Mouse (Mus musculus): ENCODE measurements at regions not wholly inside any gene's neighbourhood (a gene's known extent, or its start where the extent isn't known, plus 50 kb on each side); places are given as distances from the start of the nearest gene placed in this dataset.
A peak's percentile ranks its signal among the peaks of the same experiment; 100 is the strongest.

DNA sequence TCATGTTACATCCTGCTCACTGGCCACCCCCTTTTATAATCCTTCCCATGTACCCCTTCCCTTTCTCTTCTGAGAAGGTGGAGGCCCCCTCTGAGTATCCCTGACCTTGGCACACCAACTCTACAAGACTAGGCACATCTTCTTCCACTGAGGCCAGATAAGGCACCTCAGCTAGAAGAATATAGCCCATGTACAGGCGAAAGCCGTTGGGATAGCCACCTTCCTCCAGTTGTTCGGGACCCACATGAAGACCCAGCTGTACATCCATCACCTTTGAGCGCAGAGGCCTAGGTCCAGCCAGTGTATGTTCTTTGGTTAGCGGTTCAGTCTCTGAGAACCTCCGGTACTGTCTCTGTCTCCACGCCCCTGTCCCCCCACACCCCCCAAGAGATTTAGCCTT, 189.9 kb downstream of the Spry2 start:
- no peak for DNase-seq

DNA sequence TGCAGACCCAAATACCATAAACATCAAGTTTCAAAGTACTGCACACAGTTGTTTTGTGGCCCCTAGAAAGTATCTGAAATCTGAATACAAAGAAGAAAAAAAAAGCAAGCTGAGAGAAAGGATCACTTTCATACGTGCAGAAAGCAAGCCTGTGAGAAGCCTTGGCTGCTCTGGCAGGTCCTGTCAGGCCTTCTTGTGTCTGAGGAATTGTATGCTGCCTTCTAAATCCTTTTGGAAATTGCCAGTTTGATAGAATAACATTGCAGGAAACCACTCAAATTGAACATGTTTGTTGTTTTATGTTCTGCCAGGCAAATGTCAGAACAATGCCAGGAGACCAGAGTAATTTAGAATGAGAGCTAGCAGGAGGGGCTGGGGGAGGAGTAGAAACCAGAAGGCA, 198.0 kb downstream of the Spry2 start:
- no peak for DNase-seq

DNA sequence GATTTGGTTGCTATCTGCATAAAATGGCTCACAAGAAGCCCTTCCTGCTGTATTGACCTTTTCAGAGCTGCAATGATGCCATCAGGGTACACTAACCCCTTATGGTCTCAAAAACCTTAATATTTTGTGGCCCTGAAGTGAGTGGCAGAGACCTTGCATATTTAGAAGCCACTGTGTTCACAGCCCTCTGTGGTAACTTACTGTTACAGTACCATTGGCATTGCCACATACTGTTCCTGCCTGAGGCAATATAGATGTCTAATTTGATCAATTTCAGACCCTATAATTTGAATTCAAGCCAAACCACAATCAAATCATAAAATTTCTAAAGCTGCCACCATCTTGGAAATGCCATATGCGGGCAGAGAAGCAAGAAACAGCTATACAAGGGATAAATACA, 198.5 kb downstream of the Spry2 start:
- no peak for DNase-seq

DNA sequence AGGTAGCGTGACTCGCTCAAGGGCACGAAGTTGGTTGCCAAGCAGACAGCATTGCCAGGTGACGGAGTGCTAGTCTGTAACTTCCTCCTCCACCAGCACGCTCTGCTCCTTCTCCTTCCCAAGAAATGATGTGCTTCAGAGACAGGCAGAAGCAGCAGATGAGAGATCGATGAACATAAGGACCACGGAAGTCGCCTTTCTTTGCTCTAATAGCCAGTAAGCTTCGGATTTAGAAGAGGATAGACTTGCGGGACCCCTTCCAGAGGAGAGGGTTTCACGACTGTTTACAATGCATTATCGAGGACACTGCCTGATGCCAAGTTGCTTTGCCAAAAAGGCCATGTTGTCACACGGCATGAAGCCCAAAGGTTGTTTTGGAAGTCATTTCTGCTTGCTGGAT, 199.2 kb downstream of the Spry2 start:
- DNase-seq, result no peak

DNA sequence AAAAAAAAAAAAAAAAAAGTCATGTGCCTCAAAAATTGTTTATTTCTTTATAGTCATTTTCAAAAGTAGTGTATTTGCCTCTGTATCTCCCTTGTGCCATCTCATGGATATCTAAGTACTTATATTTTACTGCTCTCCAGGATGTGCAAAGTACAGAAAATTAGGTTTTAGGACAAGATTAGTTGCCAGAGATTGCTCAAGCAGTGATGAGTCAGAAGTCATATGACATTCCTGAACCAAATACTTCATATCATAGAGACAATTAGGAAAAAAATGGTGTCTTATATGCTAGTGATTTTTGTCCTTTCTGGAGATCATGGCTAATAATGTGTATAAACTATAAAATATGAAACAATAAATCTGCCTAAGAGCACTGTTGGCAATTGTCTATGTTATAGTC, 201.7 kb downstream of the Spry2 start:
- no peak for DNase-seq

DNA sequence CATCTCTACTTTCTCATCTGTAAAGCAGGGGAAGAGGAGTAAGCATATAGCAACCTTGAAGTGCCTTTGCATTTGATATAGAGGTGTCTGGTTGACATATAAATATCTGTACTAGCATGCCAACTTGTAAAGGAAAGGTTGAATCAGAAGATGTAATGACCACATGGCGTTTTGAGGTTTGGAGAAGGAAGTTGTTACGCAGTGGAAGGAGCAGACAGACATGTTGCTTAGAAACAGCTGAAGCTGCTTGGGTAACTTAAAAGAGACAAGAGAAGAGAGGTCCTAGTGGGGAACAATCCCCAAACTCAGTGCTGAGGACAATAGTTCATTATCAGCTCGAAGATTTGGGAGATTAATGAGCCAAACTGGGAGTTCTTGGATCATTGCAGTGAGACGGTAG, 202.9 kb downstream of the Spry2 start:
- no peak for DNase-seq

DNA sequence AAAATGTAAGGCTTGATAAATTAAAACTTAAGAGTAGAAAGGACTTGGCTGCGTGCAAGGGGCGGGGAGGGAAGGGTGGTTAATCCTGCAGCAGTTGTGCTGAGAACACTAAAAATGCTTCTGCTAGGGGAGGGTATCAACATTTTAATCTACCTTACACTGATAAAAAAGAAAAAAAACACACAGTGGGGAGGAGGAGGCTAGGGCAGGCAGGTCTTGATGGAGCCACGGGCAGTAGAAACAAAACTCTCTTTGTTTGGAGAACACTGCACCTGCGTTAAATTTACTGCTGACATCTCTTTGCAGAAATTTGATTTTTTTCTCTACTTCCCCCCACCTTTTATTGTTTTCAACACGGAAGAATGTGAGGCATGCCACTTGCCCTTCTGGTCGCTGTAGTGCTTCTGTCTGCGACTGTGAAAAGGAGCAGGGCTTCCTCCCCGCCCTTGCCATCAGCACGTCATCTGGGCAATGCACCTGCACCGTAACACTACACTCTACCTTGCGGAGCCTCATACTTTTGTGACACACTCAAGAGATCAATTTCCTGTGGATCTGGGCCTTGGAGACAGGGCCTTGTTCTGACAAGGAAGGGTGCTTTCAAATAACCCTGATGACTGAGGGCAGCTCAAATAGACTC, 211.7 kb downstream of the Spry2 start:
- no peak for DNase-seq

DNA sequence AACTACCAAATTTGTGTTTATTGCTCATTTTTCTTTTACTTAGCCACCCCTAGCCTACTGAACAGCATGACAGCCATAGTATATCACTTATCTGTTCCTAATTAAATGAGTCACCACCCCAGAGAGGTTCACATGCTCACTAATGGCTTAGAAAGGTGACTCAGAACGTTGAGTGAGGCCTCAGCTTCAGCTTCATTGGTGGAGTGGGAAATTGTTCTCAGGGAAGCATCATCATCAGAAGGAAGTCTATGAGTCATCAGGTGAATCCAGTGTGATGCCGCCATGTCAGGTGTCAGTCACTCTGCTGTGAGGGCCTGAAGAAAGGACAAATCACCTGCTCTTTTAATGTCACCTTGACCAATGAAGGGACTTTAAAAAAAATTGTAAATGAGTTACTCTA, 212.3 kb downstream of the Spry2 start:
- no peak for DNase-seq

DNA sequence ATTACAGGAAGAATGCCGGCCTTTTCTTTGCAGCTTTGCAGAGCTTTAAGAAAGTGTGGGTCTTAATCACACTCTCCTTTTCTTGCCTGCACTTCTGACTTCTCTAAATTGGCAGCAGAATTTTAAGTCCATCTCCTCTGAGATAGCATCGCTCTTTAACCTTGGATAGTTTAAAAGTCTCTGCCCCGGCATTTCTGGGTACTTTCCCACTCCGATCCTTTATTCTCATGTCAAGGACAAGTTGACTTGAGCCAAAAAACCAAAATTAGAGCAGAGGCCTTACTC, 220.0 kb downstream of the Spry2 start:
- peak; percentile 13 for DNase-seq

DNA sequence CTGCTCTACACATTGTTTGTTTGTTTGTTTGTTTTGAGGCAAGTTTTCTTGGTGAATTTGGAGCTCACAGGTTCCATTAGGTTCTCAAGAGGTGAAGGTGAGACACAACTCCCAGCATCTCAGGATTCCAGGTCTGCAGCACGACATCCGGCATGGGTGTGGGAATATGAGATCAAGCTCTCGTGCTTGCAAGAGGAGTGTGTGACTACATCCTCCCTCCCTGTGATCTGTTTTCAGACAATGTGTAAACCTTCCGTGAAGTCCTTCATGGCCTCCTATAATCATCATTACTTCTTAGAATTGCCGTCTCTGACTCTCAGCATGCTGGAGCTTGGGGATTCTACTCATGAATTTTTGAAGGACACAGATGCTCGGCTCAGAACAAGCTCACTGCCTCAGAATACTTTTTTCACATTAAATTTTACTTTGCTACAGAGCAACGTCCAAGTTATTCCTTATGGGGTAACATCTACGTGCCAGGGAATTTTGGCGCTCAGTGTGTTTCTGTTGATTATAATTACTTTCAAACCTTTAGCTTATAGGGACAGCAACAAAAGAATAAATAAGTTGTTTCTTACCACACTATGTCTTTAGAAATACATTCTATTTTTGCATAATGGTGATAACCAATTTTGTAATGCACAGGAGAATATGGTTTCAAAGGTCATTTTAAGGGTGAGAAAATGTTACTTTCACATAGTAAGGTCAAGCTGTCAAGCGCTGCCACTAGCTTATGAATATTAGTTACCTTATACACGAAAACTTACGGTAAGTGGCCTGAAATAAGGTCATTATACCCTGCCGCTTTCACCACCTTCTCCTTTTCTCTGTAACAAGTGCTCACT, 220.6 kb downstream of the Spry2 start:
- DNase-seq, result no peak

DNA sequence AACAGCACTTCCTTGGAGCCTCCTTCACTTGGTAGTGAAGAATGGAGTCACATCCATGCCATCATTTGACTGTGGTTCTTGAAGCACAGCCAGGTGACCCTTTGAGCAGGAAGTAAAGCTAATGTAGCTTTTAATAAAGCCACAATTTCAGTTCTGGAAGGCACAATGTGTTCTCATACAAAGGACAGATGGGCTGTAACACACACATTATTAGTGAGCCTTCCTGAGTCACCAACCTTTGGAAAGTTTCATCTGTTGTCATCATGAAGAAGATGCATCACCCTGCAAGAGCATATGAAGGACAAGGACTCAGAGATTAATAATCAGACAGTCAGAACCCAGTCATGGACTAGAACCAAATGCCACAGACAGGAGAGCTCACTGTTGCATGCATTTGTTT, 221.6 kb downstream of the Spry2 start:
- no peak for DNase-seq

DNA sequence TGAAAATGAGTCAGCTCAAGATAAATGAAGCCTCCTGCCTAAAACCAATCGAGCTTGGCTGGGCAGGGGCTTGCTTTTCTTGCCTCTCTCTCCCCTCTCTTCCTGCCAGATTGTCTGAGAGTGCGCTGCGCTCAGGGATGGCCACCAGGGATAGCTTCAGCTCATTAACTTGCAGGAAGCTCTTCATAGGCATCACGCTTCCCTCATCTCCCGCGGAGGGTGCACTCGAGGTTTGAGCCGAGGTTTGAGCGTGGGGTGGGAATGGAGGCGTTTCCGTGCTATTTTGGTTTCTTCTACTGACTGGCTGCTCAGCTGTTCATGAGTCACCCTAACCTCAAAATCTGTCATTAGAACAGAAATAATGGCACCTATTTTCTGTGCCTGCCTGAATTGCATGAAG, 227.7 kb downstream of the Spry2 start:
- DNase-seq, result peak; percentile 10

DNA sequence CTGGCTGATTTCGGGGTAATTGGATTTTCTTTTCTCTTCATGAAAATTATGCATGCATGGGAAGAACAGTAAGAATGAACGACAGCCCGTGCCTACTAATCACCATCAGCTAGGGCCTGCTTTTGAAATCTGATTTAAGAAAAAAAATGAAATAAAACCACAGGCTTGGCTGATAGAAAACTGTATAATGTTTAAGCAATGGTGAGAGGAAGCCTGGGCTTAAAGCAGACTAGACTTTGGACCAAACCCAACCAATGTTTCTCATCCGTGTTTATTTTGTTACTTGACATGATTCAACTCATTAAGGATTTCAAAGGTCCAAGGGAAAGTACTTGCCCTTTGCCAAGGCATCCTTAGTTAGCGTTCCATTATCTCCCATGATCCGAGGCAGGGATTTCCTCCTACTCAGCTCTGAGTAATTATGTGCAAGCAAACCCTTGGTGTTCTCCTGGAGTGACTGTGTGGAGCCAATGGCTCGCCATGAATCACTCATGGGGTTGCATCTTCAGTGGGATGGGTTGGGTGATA, 231.9 kb downstream of the Spry2 start:
- peak; percentile 14 for DNase-seq

DNA sequence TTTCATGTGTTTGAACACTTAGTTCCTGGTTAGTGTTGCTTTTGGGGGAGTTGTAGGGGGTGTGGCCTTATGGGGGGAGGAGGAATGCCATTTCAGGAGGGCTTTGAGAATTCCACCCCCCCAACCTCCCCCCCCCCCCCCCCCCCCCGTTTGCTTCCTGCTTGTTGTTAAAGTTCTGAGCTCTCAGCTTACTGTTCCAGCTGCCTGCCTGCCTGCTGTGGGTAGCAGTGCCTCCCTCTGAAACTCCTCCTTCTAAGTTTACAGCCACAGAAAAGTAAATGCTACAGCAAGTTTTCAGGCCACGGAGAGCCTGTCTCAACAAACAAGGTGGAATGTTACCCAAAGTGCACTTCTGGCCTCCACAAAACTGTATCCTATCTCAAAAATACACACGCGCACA, 233.1 kb downstream of the Spry2 start:
- no peak for DNase-seq

DNA sequence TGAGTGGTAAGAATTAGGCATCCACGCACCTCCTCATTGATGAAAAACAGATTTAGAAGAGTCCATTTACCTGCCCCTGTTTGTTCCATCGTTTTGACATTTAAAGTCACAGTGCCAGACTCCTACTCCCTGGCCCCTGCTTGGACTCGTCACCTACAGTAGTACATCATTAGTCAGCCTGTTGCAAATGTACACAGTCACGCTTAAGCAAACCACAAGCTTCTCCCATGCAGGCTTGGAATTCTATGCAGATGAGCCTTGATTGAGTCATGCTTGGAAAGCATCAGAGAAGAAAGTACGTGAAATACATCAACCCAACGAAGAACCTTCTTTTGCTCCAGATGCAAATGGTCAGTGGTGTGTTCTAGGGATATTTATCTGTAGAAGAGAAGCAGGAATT, 233.8 kb downstream of the Spry2 start:
- DNase-seq, result no peak

DNA sequence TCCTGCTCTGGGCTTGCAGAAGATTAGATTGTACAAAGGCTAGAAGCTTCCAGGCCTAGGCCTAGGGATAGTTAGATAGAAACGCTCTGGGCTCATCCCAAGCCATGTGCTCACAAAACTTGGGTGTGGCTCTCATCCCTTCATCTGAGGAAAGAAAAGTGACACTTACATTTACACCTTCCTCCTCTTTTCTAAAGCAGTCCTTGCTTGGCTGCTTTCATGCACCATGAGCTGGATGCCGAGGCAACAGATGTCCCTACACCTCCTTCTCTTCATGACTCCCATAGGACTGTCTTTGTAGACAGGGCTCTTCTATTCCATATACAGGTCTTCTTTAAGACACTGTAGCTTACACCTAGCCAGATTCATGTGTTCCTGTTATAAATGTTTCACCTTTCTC, 238.3 kb downstream of the Spry2 start:
- no peak for DNase-seq

DNA sequence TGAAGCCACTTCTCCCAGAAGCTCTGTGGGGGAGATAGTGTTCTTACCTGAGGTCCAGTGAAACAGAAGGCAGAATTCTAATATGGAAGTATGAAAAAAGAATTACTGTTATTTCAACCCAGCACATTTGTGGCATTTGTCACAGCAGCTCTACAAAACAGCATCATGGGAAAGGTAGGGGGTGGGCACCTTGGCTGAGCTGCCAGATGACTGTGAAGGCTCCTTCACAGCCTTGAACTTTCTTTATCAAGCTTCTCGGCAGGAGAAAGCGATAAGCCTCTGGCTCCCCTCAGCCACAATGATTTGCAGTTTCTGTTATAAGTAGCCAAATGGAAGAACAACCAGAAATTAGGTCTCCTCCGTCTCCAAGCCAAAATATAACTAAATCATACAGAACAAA, 249.5 kb downstream of the Spry2 start:
- no peak for DNase-seq

DNA sequence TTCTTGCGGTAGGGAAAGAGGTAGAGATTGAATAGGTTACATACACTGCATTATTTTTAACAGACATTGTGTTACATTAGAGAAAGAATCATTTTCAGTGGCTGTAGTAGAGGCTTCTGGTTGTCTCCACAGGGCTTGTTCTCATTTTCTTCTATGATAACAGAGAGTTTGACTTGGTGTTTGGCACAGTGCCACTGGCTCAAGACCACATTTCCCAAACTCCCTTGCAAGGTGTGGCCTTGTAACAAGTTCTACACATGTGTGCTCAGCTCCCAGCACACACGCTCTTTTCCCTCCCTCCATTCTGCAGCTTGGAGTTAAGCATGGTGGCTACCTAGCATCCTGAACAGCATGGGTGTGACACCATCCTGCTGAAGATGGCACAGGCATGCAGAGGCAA, 252.2 kb downstream of the Spry2 start:
- no peak for DNase-seq

DNA sequence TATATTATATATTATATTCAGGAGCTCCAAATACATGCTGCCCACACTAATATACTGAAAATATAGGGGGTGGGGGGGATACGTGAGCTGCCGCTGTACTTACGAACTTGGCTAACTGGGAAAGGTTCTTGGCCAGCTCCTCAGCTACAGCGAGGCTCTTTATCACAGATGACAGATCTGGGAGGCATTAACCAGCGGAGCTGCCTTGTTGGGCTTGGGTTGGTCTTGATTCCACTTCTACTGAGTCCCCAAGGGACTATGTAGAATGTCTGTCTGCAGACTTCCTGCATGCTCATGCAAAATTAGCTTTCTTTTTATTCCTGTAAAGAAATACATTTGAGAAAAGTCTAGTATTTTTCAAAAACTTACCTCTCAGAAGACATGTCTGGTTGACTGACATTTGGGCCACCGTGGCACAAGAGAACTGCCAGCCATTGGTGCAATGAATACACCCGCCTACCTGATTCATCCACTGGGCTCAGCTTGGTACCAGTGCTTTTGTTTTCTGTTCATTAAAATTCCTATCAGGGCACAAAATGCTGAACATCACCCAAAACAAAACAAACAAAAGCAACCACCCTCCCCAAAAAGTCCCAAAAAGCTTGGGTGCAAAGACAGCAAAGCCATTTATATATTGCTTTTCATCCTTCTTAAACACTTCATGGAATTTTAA, 253.2 kb downstream of the Spry2 start:
- DNase-seq, result no peak

DNA sequence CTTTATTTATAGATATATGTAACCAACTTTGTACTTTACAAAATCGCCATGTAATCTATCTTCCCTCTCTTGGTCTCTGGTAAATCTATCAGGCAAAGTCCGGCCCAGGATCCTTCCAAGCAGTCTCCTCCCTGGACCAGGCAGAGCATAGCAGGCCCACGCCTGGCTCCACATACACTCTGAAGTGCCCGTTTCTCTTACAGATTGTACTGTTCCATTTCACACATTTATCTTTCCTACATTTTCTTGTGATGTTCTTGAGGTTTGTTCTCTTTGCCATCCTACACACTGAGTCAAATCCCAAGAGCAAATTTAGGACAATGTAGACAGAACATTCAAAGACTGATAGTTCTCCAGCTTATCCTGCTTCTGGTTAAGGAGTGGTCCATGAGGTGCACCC, 264.3 kb downstream of the Spry2 start:
- DNase-seq, result no peak

DNA sequence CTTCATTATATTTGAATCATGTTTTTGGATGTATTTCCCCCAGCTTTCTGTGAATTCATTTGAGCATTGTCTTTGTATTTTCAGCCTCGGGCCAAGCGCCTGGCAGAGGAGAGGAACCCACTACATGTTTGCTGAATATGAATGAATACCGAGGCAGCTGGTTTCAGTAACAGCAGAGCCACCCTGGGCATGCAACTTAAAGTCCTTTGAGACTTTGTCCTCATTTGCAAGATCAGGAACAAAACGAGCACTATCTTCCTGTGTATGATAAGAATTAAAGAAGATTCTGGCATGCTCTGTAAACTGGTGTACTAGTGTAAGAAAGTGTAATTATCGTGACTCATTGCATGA, 265.0 kb downstream of the Spry2 start:
- no peak for DNase-seq

DNA sequence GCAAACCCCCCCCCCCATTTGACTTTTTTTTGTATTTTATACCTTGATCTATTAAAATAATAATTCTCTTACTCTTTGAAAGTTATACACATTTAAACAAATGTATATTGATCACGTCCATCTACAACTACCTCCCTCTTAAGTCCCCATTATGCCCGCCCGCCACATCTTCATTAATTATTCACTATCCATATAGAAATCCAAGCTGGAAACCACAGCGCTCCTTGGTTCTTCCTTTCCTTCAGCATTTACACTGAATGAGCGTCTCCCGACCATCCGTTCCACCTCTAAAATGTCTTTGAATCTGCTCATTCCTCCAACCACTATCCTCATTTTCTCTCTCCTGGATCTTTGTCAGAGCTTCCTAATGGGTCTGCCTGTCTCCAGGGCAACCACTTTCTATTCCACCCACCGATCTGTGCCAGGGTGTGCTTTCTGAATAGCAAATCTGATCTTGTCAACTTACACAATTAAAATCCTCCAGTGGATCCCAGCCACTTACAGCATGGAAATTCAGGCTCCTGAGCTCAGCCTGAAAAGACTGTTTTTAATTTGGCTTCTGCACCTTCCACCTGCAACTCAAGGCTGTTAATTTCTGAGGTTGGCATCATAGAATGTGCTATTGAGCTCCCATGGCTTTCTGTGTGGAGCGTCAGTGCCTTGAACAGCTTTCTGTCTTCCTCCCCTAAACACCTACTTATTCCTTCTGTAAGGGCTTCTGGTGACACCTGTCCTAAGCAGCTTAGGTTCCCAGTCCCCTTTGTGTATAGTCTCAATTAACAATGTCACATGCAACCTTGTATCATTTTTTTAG, 265.5 kb downstream of the Spry2 start:
- DNase-seq, result no peak

DNA sequence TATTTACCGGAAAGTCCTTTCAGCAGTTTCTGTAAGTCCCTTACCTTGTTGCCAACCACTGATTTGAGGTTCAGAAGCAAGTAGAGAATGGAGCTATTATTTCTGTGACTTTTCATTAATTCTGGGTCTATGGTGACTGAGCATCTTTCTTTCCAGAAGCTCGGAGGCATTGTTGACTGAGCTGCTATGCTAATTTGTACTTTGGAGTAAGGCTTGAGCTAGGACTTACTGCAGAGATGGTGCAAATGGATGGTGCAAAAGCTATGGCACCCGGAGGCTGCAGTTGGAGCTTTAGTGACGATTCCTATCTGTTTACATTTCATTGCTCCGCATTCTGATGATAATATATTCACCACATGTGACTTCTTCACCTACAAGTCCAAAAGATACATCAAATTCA, 266.2 kb downstream of the Spry2 start:
- DNase-seq, result no peak
